Comparison of ENCODE assay signal across 8 mouse cellular contexts in genomic region chr1:134082987-134083516, GRCm38 (mm10). TPM values are rescaled to one million over a fixed set of nuclear protein-coding genes. Genes with fewer than 3 reads are reported as not detected.
DNase-seq lines count a peak whose midpoint lies in the region; ATAC-seq and TF ChIP-seq lines count a peak whose summit lies in the region.

No protein-coding gene starts in this region.

- DNase-seq in lung, adult 18-20 months, result peak; percentile 44 to 49
- no peak for DNase-seq in lung, adult 2 months
- DNase-seq in ZHBTc4 (ENCODE audit: low read depth, low spot score), result peak; percentile 37
- DNase-seq in lung, embryonic 14.5 days, result peak; percentile 68
- DNase-seq in urinary bladder, postnatal 36 days (ENCODE audit: low spot score in 2 of 2), result no peak

- peaks cover 2% of the 10 kb centered on the region; the same call in 1 of the 2 replicates for H3K27me3 ChIP-seq in erythroblast, embryonic 14.5 days (ENCODE audit: control insufficient read depth)
- no peaks in the 10 kb centered on the region for H3K27me3 ChIP-seq in lung, embryonic 14.5 days (ENCODE audit: insufficient read depth, low read length)
- no peaks in the 10 kb centered on the region for H3K27me3 ChIP-seq in forebrain, embryonic 15.5 days

- H3K27ac ChIP-seq in lung, embryonic 14.5 days (ENCODE audit: low read depth), result peak overlapping the region; percentile 26
- H3K27ac ChIP-seq in forebrain, embryonic 15.5 days (replicated peaks), result no peak overlapping the region

- ATAC-seq in hematopoietic stem cell, adult 5-6 weeks (replicated peaks in 1 of 2; ENCODE audit: insufficient read depth in 1 of 2, low FRiP score in 2 of 2, low TSS enrichment in 1 of 2, low read depth in 1 of 2, poor library complexity in 2 of 2, severe bottlenecking in 2 of 2), result peak; percentile 2 to 9; a peak in 2 of 4 replicates
- ATAC-seq in lung, embryonic 14.5 days (ENCODE audit: insufficient read depth), result no peak
- no peak for ATAC-seq in forebrain, embryonic 15.5 days (replicated peaks)

- H3K36me3 ChIP-seq in erythroblast, embryonic 14.5 days (ENCODE audit: control insufficient read depth), result peaks cover 6% of the 10 kb centered on the region
- no peaks in the 10 kb centered on the region for H3K36me3 ChIP-seq in lung, embryonic 14.5 days (ENCODE audit: insufficient read depth)
- H3K36me3 ChIP-seq in forebrain, embryonic 15.5 days, result no peaks in the 10 kb centered on the region

- H3K4me2 ChIP-seq in lung, embryonic 14.5 days, result 0 out of 2 replicates have a peak overlapping the region, but pooled peaks have one; percentile 3
- no peak overlapping the region for H3K4me2 ChIP-seq in forebrain, embryonic 15.5 days (replicated peaks)

- TF ChIP-seq POLR2A in lung, adult 2 months (IDR thresholded peaks at IDR 0.05; ENCODE audit: borderline replicate concordance, extremely low read depth, low read depth, low read length), result no peak

- H3K9me3 ChIP-seq in erythroblast, embryonic 14.5 days (ENCODE audit: control insufficient read depth, low read length), result no peaks in the 10 kb centered on the region
- H3K9me3 ChIP-seq in lung, embryonic 14.5 days (ENCODE audit: low read depth, low read length), result no peaks in the 10 kb centered on the region
- H3K9me3 ChIP-seq in forebrain, embryonic 15.5 days, result no peaks in the 10 kb centered on the region

- H3K4me3 ChIP-seq in lung, adult 2 months (replicated peaks; ENCODE audit: extremely low read depth, low read depth, low read length), result no peak overlapping the region
- peak overlapping the region; percentile 16 for H3K4me3 ChIP-seq in erythroblast, embryonic 14.5 days (replicated peaks)
- no peak overlapping the region for H3K4me3 ChIP-seq in lung, embryonic 14.5 days (ENCODE audit: low read depth, low read length)
- no peak overlapping the region for H3K4me3 ChIP-seq in forebrain, embryonic 15.5 days

- no peak overlapping the region for H3K9ac ChIP-seq in lung, embryonic 14.5 days
- H3K9ac ChIP-seq in forebrain, embryonic 15.5 days (replicated peaks), result no peak overlapping the region

- TF ChIP-seq CTCF in lung, adult 2 months (IDR thresholded peaks at IDR 0.05; ENCODE audit: insufficient read depth, low read length), result no peak
- TF ChIP-seq CTCF in lung, embryonic 14.5 days (IDR thresholded peaks at IDR 0.05; ENCODE audit: low read depth), result no peak

- WGBS in lung, adult 2 months, result 35% methylated on average over 11 of the region's 11 CpGs
- WGBS in lung, embryonic 14.5 days, result 32% methylated on average over 11 of the region's 11 CpGs
- 62% methylated on average over 11 of the region's 11 CpGs for WGBS in forebrain, embryonic 15.5 days

- H3K4me1 ChIP-seq in lung, adult 2 months (ENCODE audit: control insufficient read depth, insufficient read depth, low read length), result peaks cover 21% of the 10 kb centered on the region
- H3K4me1 ChIP-seq in erythroblast, embryonic 14.5 days (ENCODE audit: control insufficient read depth), result peaks cover 90% of the 10 kb centered on the region
- peaks cover 30% of the 10 kb centered on the region for H3K4me1 ChIP-seq in lung, embryonic 14.5 days (ENCODE audit: insufficient read depth)
- H3K4me1 ChIP-seq in forebrain, embryonic 15.5 days, result peaks cover 37% of the 10 kb centered on the region

RNA-seq across cellular contexts. Expression of gene Btg2, which starts 4.1 kb away (rescaled TPM):
- polyA plus RNA-seq in lung, adult 2 months (2012; rRNA removed), result 75.9 and 109 TPM in 2 replicates
- polyA plus RNA-seq in erythroblast, embryonic 14.5 days (2012), result 13.2 and 14.8 TPM in 2 replicates
- 141 and 174 TPM in 2 replicates for total RNA-seq in hematopoietic stem cell, adult 5-6 weeks (2017)
- polyA plus RNA-seq in lung, embryonic 14.5 days (2014; fragmentation: Nextera tagmentation; extraction: Ambion mirVana), result 77.2 and 81.0 TPM in 2 replicates
- polyA plus RNA-seq in forebrain, embryonic 15.5 days (2015; fragmentation: Nextera tagmentation; extraction: Ambion mirVana), result 69.4 and 76.8 TPM in 2 replicates

RNA-seq across cellular contexts. Expression of gene Chit1, which starts 28.0 kb away (rescaled TPM):
- 14.1 TPM in 1 of 2 replicates, not detected in the other for polyA plus RNA-seq in lung, adult 2 months (2012; rRNA removed)
- not detected in 2 replicates for polyA plus RNA-seq in erythroblast, embryonic 14.5 days (2012)
- total RNA-seq in hematopoietic stem cell, adult 5-6 weeks (2017), result 0.25 TPM in 1 of 2 replicates, not detected in the other
- polyA plus RNA-seq in lung, embryonic 14.5 days (2014; fragmentation: Nextera tagmentation; extraction: Ambion mirVana), result not detected in 2 replicates
- polyA plus RNA-seq in forebrain, embryonic 15.5 days (2015; fragmentation: Nextera tagmentation; extraction: Ambion mirVana), result 0.17 and 0.24 TPM in 2 replicates

RNA-seq across cellular contexts. Expression of gene Fmod, which starts 46.0 kb away (rescaled TPM):
- 7.9 and 14.2 TPM in 2 replicates for polyA plus RNA-seq in lung, adult 2 months (2012; rRNA removed)
- not detected in 2 replicates for polyA plus RNA-seq in erythroblast, embryonic 14.5 days (2012)
- total RNA-seq in hematopoietic stem cell, adult 5-6 weeks (2017), result not detected in 2 replicates
- polyA plus RNA-seq in lung, embryonic 14.5 days (2014; fragmentation: Nextera tagmentation; extraction: Ambion mirVana), result 173 and 174 TPM in 2 replicates
- polyA plus RNA-seq in forebrain, embryonic 15.5 days (2015; fragmentation: Nextera tagmentation; extraction: Ambion mirVana), result 4.2 and 6.4 TPM in 2 replicates

Comparison
In these comparisons a context has a peak if more than half of its experiments do, and no peak if none do; other contexts are left out.
1. DNase-seq: peak in lung, adult 18-20 months (2 of 2), ZHBTc4 (single experiment) and lung, embryonic 14.5 days (single experiment); none in lung, adult 2 months (single experiment) and urinary bladder, postnatal 36 days (0 of 2).
2. RNA of gene Fmod, which starts 46.0 kb away (polyA plus RNA-seq): 173 to 174 TPM in lung, embryonic 14.5 days; 7.9 to 14.2 TPM in lung, adult 2 months, 4.2 to 6.4 TPM in forebrain, embryonic 15.5 days and not detected in erythroblast, embryonic 14.5 days; every median in the first group is over 10 times any median in the second.
3. ATAC-seq: peak in hematopoietic stem cell, adult 5-6 weeks (2 of 2); none in lung, embryonic 14.5 days (single experiment) and forebrain, embryonic 15.5 days (single experiment).